Mouse (Mus musculus): Measurements from ENCODE around the gene Mrpl54. TPM values are rescaled to one million over a fixed set of nuclear protein-coding genes. Genes with fewer than 3 reads are reported as not detected.

Gene Mrpl54
- polyA plus RNA-seq, 1 experiment from 2014 or later = 208 TPM

GRCm38 (mm10) chr10:81284189-81284588 lies 17.5 kb upstream of the Mrpl54 start:
- Histone ChIP-seq H3K4me2 (peak overlapping the region; percentile 83; the same call in 1 of the 2 replicates), H3K27me3 (peaks cover 47% of the 10 kb centered on the region), H3K4me3 (peak overlapping the region; percentile 50; the same call in 1 of the 2 replicates), H3K9ac (no peak overlapping the region), H3K9me3 (no peaks in the 10 kb centered on the region), H3K36me3 (no peaks in the 10 kb centered on the region), H3K4me1 (peaks cover 42% of the 10 kb centered on the region), H3K27ac (peak overlapping the region; percentile 76)
- ATAC-seq (ENCODE audit: borderline replicate concordance, extremely low read depth, low FRiP score, low TSS enrichment) = no peak
- 36% methylated on average over 6 of the region's 6 CpGs for WGBS

- WGBS = 32% methylated on average over 10 of the region's 10 CpGs
- H3K4me3 ChIP-seq = no peak overlapping the region
- peaks cover 8% of the 10 kb centered on the region for H3K4me1 ChIP-seq
- no peak for ATAC-seq (ENCODE audit: borderline replicate concordance, extremely low read depth, low FRiP score, low TSS enrichment)
- H3K9me3 ChIP-seq = no peaks in the 10 kb centered on the region
- no peaks in the 10 kb centered on the region for H3K36me3 ChIP-seq
- H3K9ac ChIP-seq = no peak overlapping the region
- no peak overlapping the region for H3K27ac ChIP-seq
- no peak overlapping the region for H3K4me2 ChIP-seq
- peaks cover 35% of the 10 kb centered on the region for H3K27me3 ChIP-seq
Measured at GRCm38 (mm10) chr10:81279496-81279895, 12.8 kb upstream of the Mrpl54 start.

GRCm38 (mm10) chr10:81277676-81278075 lies 10.9 kb upstream of the Mrpl54 start:
- H3K4me3 ChIP-seq = no peak overlapping the region
- no peak for ATAC-seq (ENCODE audit: borderline replicate concordance, extremely low read depth, low FRiP score, low TSS enrichment)
- no peak overlapping the region for H3K9ac ChIP-seq
- no peaks in the 10 kb centered on the region for H3K9me3 ChIP-seq
- peaks cover 6% of the 10 kb centered on the region for H3K4me1 ChIP-seq
- H3K4me2 ChIP-seq = no peak overlapping the region
- H3K27ac ChIP-seq = no peak overlapping the region
- H3K27me3 ChIP-seq = peaks cover 18% of the 10 kb centered on the region
- 72% methylated on average over 22 of the region's 22 CpGs for WGBS
- peaks cover 9% of the 10 kb centered on the region for H3K36me3 ChIP-seq

GRCm38 (mm10) chr10:81273842-81274241 lies 7.1 kb upstream of the Mrpl54 start:
- no peak overlapping the region for H3K4me3 ChIP-seq
- H3K4me2 ChIP-seq = no peak overlapping the region
- ATAC-seq (ENCODE audit: borderline replicate concordance, extremely low read depth, low FRiP score, low TSS enrichment) = no peak
- H3K9ac ChIP-seq = no peak overlapping the region
- peaks cover 31% of the 10 kb centered on the region for H3K36me3 ChIP-seq
- peaks cover 6% of the 10 kb centered on the region for H3K4me1 ChIP-seq
- H3K27ac ChIP-seq = no peak overlapping the region
- WGBS = 94% methylated on average over 19 of the region's 19 CpGs
- H3K27me3 ChIP-seq = no peaks in the 10 kb centered on the region
- H3K9me3 ChIP-seq = no peaks in the 10 kb centered on the region

- no peaks in the 10 kb centered on the region for H3K9me3 ChIP-seq
- no peak overlapping the region for H3K27ac ChIP-seq
- H3K27me3 ChIP-seq = no peaks in the 10 kb centered on the region
- H3K4me2 ChIP-seq = no peak overlapping the region
- ATAC-seq (ENCODE audit: borderline replicate concordance, extremely low read depth, low FRiP score, low TSS enrichment) = no peak
- peaks cover 16% of the 10 kb centered on the region for H3K4me1 ChIP-seq
- H3K36me3 ChIP-seq = peaks cover 31% of the 10 kb centered on the region
- WGBS = 90% methylated on average over 21 of the region's 21 CpGs
- H3K9ac ChIP-seq = no peak overlapping the region
- no peak overlapping the region for H3K4me3 ChIP-seq
Measured at GRCm38 (mm10) chr10:81272356-81272755, 5.6 kb upstream of the Mrpl54 start.

GRCm38 (mm10) chr10:81268643-81269412 lies 2.1 kb upstream of the Mrpl54 start:
- H3K36me3 ChIP-seq = peaks cover 42% of the 10 kb centered on the region
- no peak overlapping the region for H3K27ac ChIP-seq

GRCm38 (mm10) chr10:81268056-81268455 lies 1.3 kb upstream of the Mrpl54 start:
- peak overlapping the region; percentile 74 for H3K9ac ChIP-seq
- H3K36me3 ChIP-seq = peaks cover 45% of the 10 kb centered on the region
- H3K4me2 ChIP-seq = peak overlapping the region; percentile 83
- H3K4me1 ChIP-seq = peaks cover 23% of the 10 kb centered on the region
- WGBS = 2% methylated on average over 23 of the region's 23 CpGs
- H3K27ac ChIP-seq = peak overlapping the region; percentile 30; the same call in 1 of the 2 replicates
- peak overlapping the region; percentile 58 for H3K4me3 ChIP-seq
- peak; percentile 41; the same call in 1 of the 2 replicates for ATAC-seq (ENCODE audit: borderline replicate concordance, extremely low read depth, low FRiP score, low TSS enrichment)
- no peaks in the 10 kb centered on the region for H3K9me3 ChIP-seq
- no peaks in the 10 kb centered on the region for H3K27me3 ChIP-seq

More at GRCm38 (mm10) chr10:81268643-81269412, 2.1 kb upstream of the Mrpl54 start:
- H3K9ac ChIP-seq = peak overlapping the region; percentile 74
- H3K4me3 ChIP-seq = peak overlapping the region; percentile 58
- no peak for ATAC-seq (ENCODE audit: borderline replicate concordance, extremely low read depth, low FRiP score, low TSS enrichment)
- H3K4me1 ChIP-seq = peaks cover 23% of the 10 kb centered on the region
- no peaks in the 10 kb centered on the region for H3K9me3 ChIP-seq
- H3K4me2 ChIP-seq = peak overlapping the region; percentile 83
- 75% methylated on average over 16 of the region's 16 CpGs for WGBS
- no peaks in the 10 kb centered on the region for H3K27me3 ChIP-seq

- H3K4me1 ChIP-seq = peaks cover 23% of the 10 kb centered on the region
- WGBS = 91% methylated on average over 8 of the region's 8 CpGs
- peak overlapping the region; percentile 85; the same call in 1 of the 2 replicates for H3K9ac ChIP-seq
- peak overlapping the region; percentile 75 for H3K4me2 ChIP-seq
- no peaks in the 10 kb centered on the region for H3K9me3 ChIP-seq
- no peak overlapping the region for H3K27ac ChIP-seq
- no peak for ATAC-seq (ENCODE audit: borderline replicate concordance, extremely low read depth, low FRiP score, low TSS enrichment)
- peak overlapping the region; percentile 85 for H3K4me3 ChIP-seq
- peaks cover 22% of the 10 kb centered on the region; the same call in 1 of the 2 replicates for H3K36me3 ChIP-seq
- H3K27me3 ChIP-seq = peaks cover 3% of the 10 kb centered on the region
Measured at GRCm38 (mm10) chr10:81265540-81265939, 1.2 kb downstream of the Mrpl54 start.

GRCm38 (mm10) chr10:81261025-81261424 lies 5.7 kb downstream of the Mrpl54 start:
- ATAC-seq (ENCODE audit: borderline replicate concordance, extremely low read depth, low FRiP score, low TSS enrichment) = no peak
- Histone ChIP-seq H3K9ac (no peak overlapping the region), H3K4me1 (peaks cover 15% of the 10 kb centered on the region), H3K9me3 (no peaks in the 10 kb centered on the region), H3K4me2 (no peak overlapping the region), H3K27ac (no peak overlapping the region), H3K27me3 (peaks cover 48% of the 10 kb centered on the region), H3K36me3 (peaks cover 21% of the 10 kb centered on the region; the same call in 1 of the 2 replicates), H3K4me3 (no peak overlapping the region)
- 87% methylated on average over 4 of the region's 4 CpGs for WGBS

GRCm38 (mm10) chr10:81259225-81259884 lies 7.4 kb downstream of the Mrpl54 start:
- Histone ChIP-seq H3K9me3 (no peaks in the 10 kb centered on the region), H3K9ac (no peak overlapping the region), H3K4me1 (peaks cover 10% of the 10 kb centered on the region; the same call in 1 of the 2 replicates), H3K27me3 (peaks cover 57% of the 10 kb centered on the region), H3K27ac (no peak overlapping the region), H3K36me3 (peaks cover 15% of the 10 kb centered on the region; the same call in 1 of the 2 replicates), H3K4me2 (no peak overlapping the region), H3K4me3 (no peak overlapping the region)
- 33% methylated on average over 21 of the region's 21 CpGs for WGBS
- no peak for ATAC-seq (ENCODE audit: borderline replicate concordance, extremely low read depth, low FRiP score, low TSS enrichment)

- 1% methylated on average over 62 of the region's 62 CpGs for WGBS
- Histone ChIP-seq H3K4me1 (peaks cover 10% of the 10 kb centered on the region; the same call in 1 of the 2 replicates), H3K9ac (0 out of 2 replicates have a peak overlapping the region, but pooled peaks have one; percentile 23), H3K27ac (no peak overlapping the region), H3K36me3 (no peaks in the 10 kb centered on the region; the same call in 1 of the 2 replicates), H3K4me3 (peak overlapping the region; percentile 44), H3K9me3 (no peaks in the 10 kb centered on the region), H3K4me2 (peak overlapping the region; percentile 75), H3K27me3 (peaks cover 76% of the 10 kb centered on the region)
- ATAC-seq (ENCODE audit: borderline replicate concordance, extremely low read depth, low FRiP score, low TSS enrichment) = no peak
Measured at GRCm38 (mm10) chr10:81257158-81258039, 9.3 kb downstream of the Mrpl54 start.

Data from lung, embryonic 15.5 days (tissue).